Mouse (Mus musculus): ENCODE data around the gene Sema3d. TPM values are rescaled to one million over a fixed set of nuclear protein-coding genes. Genes with fewer than 3 reads are reported as not detected.
A peak's percentile ranks its signal among the peaks of the same experiment; 100 is the strongest.

Gene Sema3d
- polyA plus RNA-seq, 1 experiment from 2014 or later: 13.4 TPM

- no peak overlapping the region for H3K9ac ChIP-seq
- peak overlapping the region; percentile 24 for H3K4me2 ChIP-seq
- no peak overlapping the region for H3K4me3 ChIP-seq
- WGBS: 31% methylated on average over 6 of the region's 6 CpGs
- no peaks in the 10 kb centered on the region for H3K36me3 ChIP-seq
- no peak; the same call in 1 of the 2 replicates for ATAC-seq (ENCODE audit: extremely low read depth, insufficient number of reproducible peaks, low FRiP score, low TSS enrichment)
- peaks cover 33% of the 10 kb centered on the region for H3K4me1 ChIP-seq
- no peaks in the 10 kb centered on the region for H3K27me3 ChIP-seq (replicated peaks)
- no peaks in the 10 kb centered on the region for H3K9me3 ChIP-seq
- peak overlapping the region; percentile 71 for H3K27ac ChIP-seq (replicated peaks)
Measured at GRCm38 (mm10) chr5:12499791-12500504, 116.8 kb downstream of the Sema3d start.

- H3K4me2 ChIP-seq: no peak overlapping the region
- H3K27ac ChIP-seq (replicated peaks): no peak overlapping the region
- H3K9ac ChIP-seq: no peak overlapping the region
- H3K27me3 ChIP-seq (replicated peaks): no peaks in the 10 kb centered on the region
- no peak for ATAC-seq (ENCODE audit: extremely low read depth, insufficient number of reproducible peaks, low FRiP score, low TSS enrichment)
- no peaks in the 10 kb centered on the region for H3K9me3 ChIP-seq
- 29% methylated on average over 1 of the region's 1 CpGs for whole genome bisulfite sequencing
- H3K4me3 ChIP-seq: no peak overlapping the region
- H3K4me1 ChIP-seq: peaks cover 8% of the 10 kb centered on the region
- H3K36me3 ChIP-seq: peaks cover 3% of the 10 kb centered on the region; the same call in 1 of the 2 replicates
Measured at GRCm38 (mm10) chr5:12512471-12512870, 129.3 kb downstream of the Sema3d start.

- no peak overlapping the region for H3K4me2 ChIP-seq
- no peak overlapping the region for H3K9ac ChIP-seq
- no peak overlapping the region for H3K27ac ChIP-seq (replicated peaks)
- H3K36me3 ChIP-seq: peaks cover 3% of the 10 kb centered on the region; the same call in 1 of the 2 replicates
- no peaks in the 10 kb centered on the region for H3K27me3 ChIP-seq (replicated peaks)
- no peak overlapping the region for H3K4me3 ChIP-seq
- ATAC-seq (ENCODE audit: extremely low read depth, insufficient number of reproducible peaks, low FRiP score, low TSS enrichment): no peak
- no peaks in the 10 kb centered on the region for H3K9me3 ChIP-seq
- 72% methylated on average over 4 of the region's 4 CpGs for WGBS
- H3K4me1 ChIP-seq: no peaks in the 10 kb centered on the region
Measured at GRCm38 (mm10) chr5:12515283-12515682, 132.1 kb downstream of the Sema3d start.

- H3K36me3 ChIP-seq: no peaks in the 10 kb centered on the region
- no peak overlapping the region for H3K27ac ChIP-seq (replicated peaks)
- 53% methylated on average over 4 of the region's 4 CpGs for WGBS
- no peak overlapping the region for H3K4me3 ChIP-seq
- H3K9ac ChIP-seq: no peak overlapping the region
- H3K4me2 ChIP-seq: no peak overlapping the region
- no peaks in the 10 kb centered on the region for H3K9me3 ChIP-seq
- no peak for ATAC-seq (ENCODE audit: extremely low read depth, insufficient number of reproducible peaks, low FRiP score, low TSS enrichment)
- no peaks in the 10 kb centered on the region for H3K27me3 ChIP-seq (replicated peaks)
- H3K4me1 ChIP-seq: no peaks in the 10 kb centered on the region
Measured at GRCm38 (mm10) chr5:12525235-12525767, 142.1 kb downstream of the Sema3d start.

GRCm38 (mm10) chr5:12528596-12528995 is 145.4 kb downstream of the Sema3d start:
- H3K9ac ChIP-seq: no peak overlapping the region

GRCm38 (mm10) chr5:12529771-12530170 is 146.6 kb downstream of the Sema3d start:
- no peak overlapping the region for H3K27ac ChIP-seq (replicated peaks)
- H3K4me2 ChIP-seq: no peak overlapping the region
- H3K9ac ChIP-seq: no peak overlapping the region
- ATAC-seq (ENCODE audit: extremely low read depth, insufficient number of reproducible peaks, low FRiP score, low TSS enrichment): no peak
- 60% methylated on average over 1 of the region's 1 CpGs for WGBS
- no peaks in the 10 kb centered on the region for H3K4me1 ChIP-seq
- no peaks in the 10 kb centered on the region for H3K27me3 ChIP-seq (replicated peaks)
- H3K9me3 ChIP-seq: no peaks in the 10 kb centered on the region
- no peak overlapping the region for H3K4me3 ChIP-seq
- H3K36me3 ChIP-seq: no peaks in the 10 kb centered on the region

More at GRCm38 (mm10) chr5:12528596-12528995, 145.4 kb downstream of the Sema3d start:
- Histone ChIP-seq H3K4me1 (no peaks in the 10 kb centered on the region), H3K36me3 (no peaks in the 10 kb centered on the region), H3K9me3 (no peaks in the 10 kb centered on the region), H3K27ac (replicated peaks) (no peak overlapping the region), H3K4me2 (no peak overlapping the region), H3K4me3 (no peak overlapping the region), H3K27me3 (replicated peaks) (no peaks in the 10 kb centered on the region)
- 79% methylated on average over 2 of the region's 2 CpGs for WGBS
- no peak for ATAC-seq (ENCODE audit: extremely low read depth, insufficient number of reproducible peaks, low FRiP score, low TSS enrichment)

- 33% methylated on average over 2 of the region's 2 CpGs for WGBS
- Histone ChIP-seq H3K27ac (replicated peaks) (no peak overlapping the region), H3K4me3 (no peak overlapping the region), H3K9ac (no peak overlapping the region), H3K4me2 (no peak overlapping the region), H3K36me3 (no peaks in the 10 kb centered on the region), H3K27me3 (replicated peaks) (no peaks in the 10 kb centered on the region), H3K4me1 (no peaks in the 10 kb centered on the region), H3K9me3 (no peaks in the 10 kb centered on the region)
- ATAC-seq (ENCODE audit: extremely low read depth, insufficient number of reproducible peaks, low FRiP score, low TSS enrichment): no peak
Measured at GRCm38 (mm10) chr5:12541268-12541667, 158.1 kb downstream of the Sema3d start.

GRCm38 (mm10) chr5:12549046-12549669 is 166.0 kb downstream of the Sema3d start:
- ATAC-seq (ENCODE audit: extremely low read depth, insufficient number of reproducible peaks, low FRiP score, low TSS enrichment): no peak
- 87% methylated on average over 8 of the region's 8 CpGs for WGBS

GRCm38 (mm10) chr5:12555401-12555800 is 172.2 kb downstream of the Sema3d start:
- H3K9me3 ChIP-seq: no peaks in the 10 kb centered on the region
- no peaks in the 10 kb centered on the region for H3K27me3 ChIP-seq (replicated peaks)
- 63% methylated on average over 3 of the region's 3 CpGs for WGBS
- no peaks in the 10 kb centered on the region for H3K4me1 ChIP-seq
- no peak overlapping the region for H3K9ac ChIP-seq
- ATAC-seq (ENCODE audit: extremely low read depth, insufficient number of reproducible peaks, low FRiP score, low TSS enrichment): no peak
- H3K36me3 ChIP-seq: no peaks in the 10 kb centered on the region
- no peak overlapping the region for H3K4me2 ChIP-seq
- no peak overlapping the region for H3K27ac ChIP-seq (replicated peaks)
- no peak overlapping the region for H3K4me3 ChIP-seq

More at GRCm38 (mm10) chr5:12549046-12549669, 166.0 kb downstream of the Sema3d start:
- Histone ChIP-seq H3K27ac (replicated peaks) (no peak overlapping the region), H3K36me3 (no peaks in the 10 kb centered on the region), H3K4me1 (peaks cover 9% of the 10 kb centered on the region), H3K9ac (no peak overlapping the region), H3K9me3 (no peaks in the 10 kb centered on the region), H3K4me2 (no peak overlapping the region), H3K4me3 (no peak overlapping the region), H3K27me3 (replicated peaks) (no peaks in the 10 kb centered on the region)

- Histone ChIP-seq H3K4me1 (no peaks in the 10 kb centered on the region), H3K4me3 (no peak overlapping the region), H3K9ac (no peak overlapping the region), H3K27me3 (replicated peaks) (no peaks in the 10 kb centered on the region), H3K36me3 (no peaks in the 10 kb centered on the region), H3K4me2 (no peak overlapping the region), H3K27ac (replicated peaks) (no peak overlapping the region), H3K9me3 (no peaks in the 10 kb centered on the region)
- 36% methylated on average over 2 of the region's 2 CpGs for WGBS
- no peak for ATAC-seq (ENCODE audit: extremely low read depth, insufficient number of reproducible peaks, low FRiP score, low TSS enrichment)
Measured at GRCm38 (mm10) chr5:12557889-12558288, 174.7 kb downstream of the Sema3d start.

- Histone ChIP-seq H3K4me2 (no peak overlapping the region), H3K27me3 (replicated peaks) (no peaks in the 10 kb centered on the region), H3K36me3 (no peaks in the 10 kb centered on the region), H3K4me1 (no peaks in the 10 kb centered on the region), H3K4me3 (no peak overlapping the region), H3K27ac (replicated peaks) (no peak overlapping the region), H3K9me3 (no peaks in the 10 kb centered on the region), H3K9ac (no peak overlapping the region)
- ATAC-seq (ENCODE audit: extremely low read depth, insufficient number of reproducible peaks, low FRiP score, low TSS enrichment): no peak
- WGBS: 27% methylated on average over 2 of the region's 2 CpGs
Measured at GRCm38 (mm10) chr5:12561740-12562139, 178.6 kb downstream of the Sema3d start.

All from heart, embryonic 13.5 days (tissue).